Mouse (Mus musculus): ENCODE measurements around the gene D430041D05Rik.
"Not testable (repeated sequence)": the region's sequence is repeated elsewhere in the genome, so short reads cannot be mapped to it uniquely, and the experiment has no call there.

DNA sequence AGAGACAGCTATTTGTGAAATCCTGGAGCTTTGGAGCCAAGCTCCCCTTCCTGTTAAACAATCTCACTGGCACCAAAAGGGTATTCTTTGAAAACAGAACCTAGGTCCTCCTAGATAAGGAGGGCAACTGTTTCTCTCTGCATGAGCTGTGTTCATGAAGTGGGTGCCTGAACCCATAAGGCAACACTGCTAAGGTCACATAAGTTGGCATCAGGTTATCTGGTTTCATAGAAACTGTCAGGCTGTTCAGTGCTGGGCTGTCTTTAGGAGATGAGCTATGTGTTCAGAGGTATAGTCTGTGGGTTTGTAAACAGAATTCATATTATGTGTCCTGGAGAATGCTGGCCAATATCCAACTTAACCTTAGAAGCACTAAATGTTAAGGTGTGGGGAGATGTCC is 293.6 kb downstream of the D430041D05Rik start:
- TF ChIP-seq HCFC1 (IDR thresholded peaks at IDR 0.05; ENCODE audit: borderline replicate concordance, insufficient read depth, low read length); CHD2 (IDR thresholded peaks at IDR 0.05; ENCODE audit: low read depth, low read length); ZC3H11A (IDR thresholded peaks at IDR 0.05; ENCODE audit: borderline replicate concordance, low read depth, low read length); MAFK (IDR thresholded peaks at IDR 0.05; ENCODE audit: insufficient read depth, low read depth, low read length): not testable (repeated sequence)

Data from ES-E14 (cell line).